ENCODE assay signal across 8 mouse cellular contexts in genomic region chr13:20299424-20299823, GRCm38 (mm10).
DNase-seq lines count a peak whose midpoint lies in the region; ATAC-seq and TF ChIP-seq lines count a peak whose summit lies in the region.

No protein-coding gene starts in this region.

- WGBS in forebrain, postnatal 0 days, result 54% methylated on average over 3 of the region's 3 CpGs
- 66% methylated on average over 3 of the region's 3 CpGs for WGBS in liver, postnatal 0 days (ENCODE audit: insufficient replicate concordance)
- WGBS in stomach, postnatal 0 days, result 59% methylated on average over 3 of the region's 3 CpGs

- ATAC-seq in forebrain, postnatal 0 days, result peak; percentile 85
- ATAC-seq in liver, postnatal 0 days, result no peak
- ATAC-seq in stomach, postnatal 0 days (ENCODE audit: low FRiP score, low TSS enrichment), result no peak

- H3K27ac ChIP-seq in gastrocnemius, adult 2 months, result no peak overlapping the region
- H3K27ac ChIP-seq in forebrain, postnatal 0 days (ENCODE audit: low read depth, low read length), result no peak overlapping the region
- H3K27ac ChIP-seq in liver, postnatal 0 days (ENCODE audit: low read depth), result no peak overlapping the region
- H3K27ac ChIP-seq in stomach, postnatal 0 days (replicated peaks), result no peak overlapping the region

- no peaks in the 10 kb centered on the region for H3K9me3 ChIP-seq in forebrain, postnatal 0 days (ENCODE audit: low read length)
- H3K9me3 ChIP-seq in liver, postnatal 0 days (ENCODE audit: low read length), result no peaks in the 10 kb centered on the region
- H3K9me3 ChIP-seq in stomach, postnatal 0 days (ENCODE audit: control insufficient read depth, low read length), result no peaks in the 10 kb centered on the region

- no peak overlapping the region for H3K4me2 ChIP-seq in forebrain, postnatal 0 days (ENCODE audit: low read depth)
- H3K4me2 ChIP-seq in liver, postnatal 0 days (ENCODE audit: low read depth, low read length), result no peak overlapping the region
- H3K4me2 ChIP-seq in stomach, postnatal 0 days (replicated peaks; ENCODE audit: low read depth), result no peak overlapping the region

- H3K9ac ChIP-seq in forebrain, postnatal 0 days, result no peak overlapping the region
- no peak overlapping the region for H3K9ac ChIP-seq in liver, postnatal 0 days (replicated peaks)
- no peak overlapping the region for H3K9ac ChIP-seq in stomach, postnatal 0 days (ENCODE audit: low read length)

- peak; percentile 75 for TF ChIP-seq CTCF in gastrocnemius, adult 2 months (IDR thresholded peaks at IDR 0.05)
- TF ChIP-seq CTCF in forebrain, postnatal 0 days (IDR thresholded peaks at IDR 0.05; ENCODE audit: low read depth), result peak; percentile 89
- TF ChIP-seq CTCF in liver, postnatal 0 days (IDR thresholded peaks at IDR 0.05; ENCODE audit: low read depth), result peak; percentile 62
- peak; percentile 83 for TF ChIP-seq CTCF in stomach, postnatal 0 days (IDR thresholded peaks at IDR 0.05; ENCODE audit: low read depth)

- TF ChIP-seq EP300 in liver, postnatal 0 days (IDR thresholded peaks at IDR 0.05; ENCODE audit: low read depth), result no peak
- TF ChIP-seq EP300 in stomach, postnatal 0 days (optimal IDR thresholded peaks at IDR 0.05), result no peak

- H3K4me3 ChIP-seq in gastrocnemius, adult 2 months, result no peak overlapping the region
- H3K4me3 ChIP-seq in forebrain, postnatal 0 days (ENCODE audit: low read depth, low read length), result no peak overlapping the region
- no peak overlapping the region for H3K4me3 ChIP-seq in liver, postnatal 0 days (ENCODE audit: low read depth, low read length)
- H3K4me3 ChIP-seq in stomach, postnatal 0 days (ENCODE audit: low read depth, low read length), result no peak overlapping the region

- H3K36me3 ChIP-seq in forebrain, postnatal 0 days (ENCODE audit: insufficient read depth), result no peaks in the 10 kb centered on the region
- H3K36me3 ChIP-seq in liver, postnatal 0 days (replicated peaks; ENCODE audit: insufficient read depth, low read length), result no peaks in the 10 kb centered on the region
- no peaks in the 10 kb centered on the region for H3K36me3 ChIP-seq in stomach, postnatal 0 days (ENCODE audit: control insufficient read depth, insufficient read depth, low read length)

- DNase-seq in gastrocnemius, adult 2 months, result no peak
- no peak for DNase-seq in gastrocnemius, postnatal 10 days
- DNase-seq in 3T3-L1 (ENCODE audit: low read depth, low spot score), result peak; percentile 72
- peak; percentile 50 for DNase-seq in brain, embryonic 18.5 days (ENCODE audit: low read depth, low spot score)
- DNase-seq in forebrain, postnatal 0 days, result peak; percentile 82
- no peak for DNase-seq in liver, postnatal 0 days
- DNase-seq in stomach, postnatal 0 days (ENCODE audit: low spot score), result no peak
- DNase-seq in yolk sac, embryonic 10.5 days (ENCODE audit: low spot score), result no peak

- H3K27me3 ChIP-seq in forebrain, postnatal 0 days (ENCODE audit: insufficient read depth, low read length), result no peaks in the 10 kb centered on the region
- H3K27me3 ChIP-seq in liver, postnatal 0 days (ENCODE audit: insufficient read depth, low read length), result no peaks in the 10 kb centered on the region
- no peaks in the 10 kb centered on the region for H3K27me3 ChIP-seq in stomach, postnatal 0 days (ENCODE audit: control insufficient read depth, insufficient read depth, low read length)

- no peaks in the 10 kb centered on the region for H3K4me1 ChIP-seq in forebrain, postnatal 0 days (ENCODE audit: insufficient read depth)
- H3K4me1 ChIP-seq in liver, postnatal 0 days (ENCODE audit: insufficient read depth), result no peaks in the 10 kb centered on the region
- no peaks in the 10 kb centered on the region for H3K4me1 ChIP-seq in stomach, postnatal 0 days (replicated peaks; ENCODE audit: control insufficient read depth, insufficient read depth)

- intact Hi-C loops in gastrocnemius, adult 2 months (cut with DNase I), result loop anchor here (5.0 to 10.0 kb wide), 3 partner anchors 173 to 905 kb away; partner anchors contain the start of gene Stard3nl

Comparison
In these comparisons a context has a peak if more than half of its experiments do, and no peak if none do; other contexts are left out.
1. DNase-seq: peak in 3T3-L1 (single experiment), brain, embryonic 18.5 days (single experiment) and forebrain, postnatal 0 days (single experiment); none in gastrocnemius, adult 2 months (single experiment), gastrocnemius, postnatal 10 days (single experiment), liver, postnatal 0 days (single experiment), stomach, postnatal 0 days (single experiment) and yolk sac, embryonic 10.5 days (single experiment).
2. Peak in every context shown above with its lines, with median percentiles within 50 percentile points of each other: CTCF ChIP-seq.